Mouse (Mus musculus): ENCODE results near the gene Vps13d. TPM values are rescaled to one million over a fixed set of nuclear protein-coding genes. Genes with fewer than 3 reads are reported as not detected.

The Vps13d gene
- total RNA-seq, 2 experiments from 2014 or later, result 37.1 to 59.8 TPM

DNA sequence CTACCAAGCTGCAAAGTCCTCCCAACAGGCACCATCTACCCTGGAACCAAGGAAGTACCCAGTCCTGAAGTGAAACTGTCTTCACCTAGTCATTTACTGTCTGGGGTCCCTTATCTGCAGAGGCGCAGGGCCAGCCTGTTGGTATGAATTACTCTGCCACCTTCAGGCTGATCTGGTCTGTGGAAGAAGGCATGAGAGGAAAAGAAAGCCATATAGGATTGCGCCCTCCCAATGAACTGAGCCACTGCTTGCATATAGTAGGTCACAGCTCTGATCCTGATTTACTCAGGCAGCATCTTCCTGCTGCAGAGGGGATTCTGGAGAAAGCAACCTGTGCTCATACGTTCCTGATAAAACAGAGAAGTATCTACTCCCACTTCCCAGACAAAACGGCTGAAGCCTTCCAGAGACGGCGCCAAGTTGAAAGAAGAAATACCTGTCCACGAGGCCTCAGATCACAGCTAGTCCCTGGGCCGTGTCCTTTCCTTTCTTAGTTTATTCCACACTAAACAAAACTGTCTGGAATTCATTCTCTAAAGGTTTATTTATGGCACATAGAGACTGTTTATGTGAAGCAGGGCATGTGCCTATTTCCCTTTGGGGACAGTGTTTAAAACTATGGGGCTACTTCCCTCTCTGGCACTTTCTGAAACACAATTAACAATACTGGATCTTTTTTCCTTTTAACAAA is 144.1 kb downstream of the Vps13d start:
- peak; percentile 93 for ATAC-seq (replicated peaks; ENCODE audit: low FRiP score, low TSS enrichment, poor library complexity, severe bottlenecking)

DNA sequence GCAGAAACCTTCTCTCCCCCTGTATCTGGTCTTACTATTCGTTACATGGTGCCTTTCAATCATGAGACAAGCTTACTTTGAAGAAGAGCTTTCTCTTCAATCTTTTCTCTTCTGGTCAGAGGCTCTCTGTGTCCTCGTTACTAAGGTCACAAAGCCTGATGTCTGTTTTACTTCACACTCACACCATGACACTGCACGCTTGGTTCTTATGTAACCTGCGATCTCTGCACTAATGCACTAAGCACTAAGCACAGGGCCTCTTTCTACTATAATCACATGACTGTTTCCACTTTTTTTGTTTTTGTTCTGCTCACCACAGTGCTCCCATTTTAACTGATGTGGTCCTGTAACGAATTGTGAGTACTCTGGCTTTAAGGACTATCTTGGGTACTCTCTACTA is 146.8 kb downstream of the Vps13d start:
- no peak for ATAC-seq (replicated peaks; ENCODE audit: low FRiP score, low TSS enrichment, poor library complexity, severe bottlenecking)

DNA sequence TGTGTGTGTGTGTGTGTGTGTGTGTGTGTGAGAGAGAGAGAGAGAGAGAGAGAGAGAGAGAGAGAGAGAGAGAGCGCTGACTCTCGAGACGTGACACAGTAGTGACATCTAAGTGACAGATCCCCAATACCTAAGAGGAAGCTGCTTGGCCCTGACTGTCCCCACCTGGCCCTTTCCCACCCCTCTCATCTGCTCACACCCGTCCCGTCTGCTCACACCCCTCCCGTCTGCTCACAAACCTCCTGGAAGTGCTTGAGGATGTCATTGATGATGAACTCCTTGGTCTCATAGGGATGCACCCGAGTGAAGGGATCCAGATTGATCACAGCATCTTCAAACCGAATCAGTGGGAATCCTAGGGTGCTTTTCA is 148.8 kb downstream of the Vps13d start:
- ATAC-seq (replicated peaks; ENCODE audit: low FRiP score, low TSS enrichment, poor library complexity, severe bottlenecking), result no peak

DNA sequence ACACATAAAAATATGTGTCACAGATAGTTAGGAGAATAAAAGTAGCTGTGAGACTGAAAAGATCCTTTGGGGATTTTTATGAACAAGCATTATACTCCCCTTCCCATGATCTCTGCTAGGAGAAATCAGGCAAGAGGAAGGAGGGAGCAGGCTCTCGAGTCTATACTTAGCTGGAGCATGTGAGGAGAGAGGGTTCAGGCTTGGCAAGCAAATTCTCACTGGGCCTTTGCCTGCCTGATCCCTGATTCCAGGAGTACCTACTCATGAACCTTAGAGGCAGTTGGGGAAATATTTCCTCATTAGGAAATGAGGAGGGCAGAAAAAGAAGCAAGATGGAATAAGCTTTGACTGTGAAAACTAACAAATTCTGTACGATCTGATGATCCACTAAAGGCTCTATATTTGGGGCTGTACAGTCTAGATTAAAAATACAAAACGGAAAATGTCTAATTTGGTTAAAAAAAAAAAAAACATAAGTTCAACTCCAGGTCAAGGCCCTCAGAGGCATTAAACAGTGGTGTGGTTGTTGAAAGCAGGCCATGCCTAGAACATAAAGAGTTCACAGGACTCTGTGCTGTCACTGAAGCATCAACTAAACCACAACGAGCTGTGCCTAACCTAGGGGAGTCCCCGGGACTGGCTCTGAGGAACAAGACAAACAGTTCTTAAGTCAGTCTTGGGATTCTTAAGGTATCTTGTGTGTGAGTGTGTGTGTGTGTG is 149.3 kb downstream of the Vps13d start:
- ATAC-seq (replicated peaks; ENCODE audit: low FRiP score, low TSS enrichment, poor library complexity, severe bottlenecking), result no peak

DNA sequence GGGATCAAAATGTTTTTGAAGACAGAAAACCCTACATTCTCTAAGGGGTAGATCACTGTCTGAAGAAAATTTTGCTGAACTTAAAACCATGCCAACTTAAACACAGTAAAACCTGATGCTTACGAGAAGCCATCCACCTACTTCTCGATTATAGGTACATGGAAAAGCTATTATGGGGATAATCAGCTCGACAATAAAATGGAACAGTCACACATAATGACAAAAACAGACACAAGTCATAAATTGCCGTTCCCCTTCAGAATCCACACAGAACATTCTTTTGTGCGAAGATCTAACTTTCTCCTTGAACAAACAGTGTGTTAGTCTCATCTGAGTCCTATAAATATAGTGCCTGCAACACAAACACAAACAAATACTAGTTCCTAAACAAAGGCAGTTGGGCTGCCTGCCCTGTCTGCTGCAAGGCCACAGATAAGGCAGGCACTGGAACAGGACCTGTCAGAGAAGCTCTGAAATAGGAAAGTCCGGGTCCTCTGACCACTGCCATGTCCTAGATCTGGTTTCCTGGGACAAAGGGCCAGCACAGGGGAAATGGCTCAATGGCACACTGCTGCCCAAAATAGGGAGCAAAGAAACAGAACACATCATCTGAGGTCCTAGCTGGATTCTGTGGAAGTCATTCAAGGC is 153.5 kb downstream of the Vps13d start:
- peak; percentile 80 for ATAC-seq (replicated peaks; ENCODE audit: low FRiP score, low TSS enrichment, poor library complexity, severe bottlenecking)

DNA sequence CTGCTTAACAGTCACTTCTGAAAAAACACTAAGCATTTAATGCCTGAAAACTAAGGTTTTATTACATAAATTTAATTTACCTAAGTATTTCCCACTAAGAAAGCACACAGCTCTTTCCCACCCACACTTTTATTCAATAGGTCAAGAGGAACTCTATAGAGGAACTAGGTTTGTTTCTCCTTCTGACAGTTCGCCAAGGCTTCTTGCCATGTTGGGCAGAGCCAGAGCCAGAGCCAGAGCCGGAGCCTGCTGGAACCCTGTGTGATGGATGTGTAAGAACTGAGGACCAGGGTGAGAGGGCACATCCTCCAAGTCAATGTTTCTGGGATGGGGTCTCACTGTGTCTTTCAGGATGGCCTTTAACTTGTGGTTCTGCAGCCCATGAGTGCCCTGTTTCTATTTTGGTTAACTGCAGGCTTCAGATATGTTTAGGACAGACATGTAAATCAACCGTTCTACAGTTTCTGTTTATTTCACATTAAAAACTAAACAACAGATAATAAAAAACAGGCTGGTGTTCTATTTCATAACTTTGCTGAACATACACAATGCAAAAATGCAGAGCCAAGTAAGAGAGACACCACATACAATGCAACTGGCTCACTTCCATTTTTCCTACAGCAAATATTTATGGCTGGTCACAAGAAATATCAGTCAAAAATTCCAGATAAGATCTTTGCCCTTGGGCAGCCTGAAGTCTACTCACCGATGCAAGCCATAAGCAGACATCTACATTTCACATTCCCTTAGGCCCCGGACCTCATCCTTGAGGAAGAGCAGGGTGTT is 157.0 kb downstream of the Vps13d start:
- no peak for ATAC-seq (replicated peaks; ENCODE audit: low FRiP score, low TSS enrichment, poor library complexity, severe bottlenecking)

DNA sequence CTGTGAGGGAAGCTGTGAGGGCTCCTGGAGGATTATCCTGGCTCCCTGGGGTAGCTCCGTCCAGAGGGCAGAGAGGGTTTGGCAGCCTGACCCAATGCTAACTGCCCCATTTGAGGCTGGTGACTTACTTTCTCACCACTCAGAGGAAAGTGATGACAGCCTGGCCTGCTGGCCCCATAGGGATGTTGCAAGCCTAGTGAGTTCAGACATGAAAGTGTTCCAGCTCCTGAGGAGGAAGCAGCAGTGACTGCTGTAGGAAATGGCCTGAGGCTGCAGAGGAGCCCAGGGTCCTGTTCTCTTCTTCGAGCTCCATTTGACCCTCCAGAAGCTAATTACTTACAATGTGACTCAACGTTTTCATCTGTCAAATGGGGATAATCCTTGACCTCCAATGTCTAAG is 157.8 kb downstream of the Vps13d start:
- ATAC-seq (replicated peaks; ENCODE audit: low FRiP score, low TSS enrichment, poor library complexity, severe bottlenecking), result no peak

- ATAC-seq (replicated peaks; ENCODE audit: low FRiP score, low TSS enrichment, poor library complexity, severe bottlenecking), result peak; percentile 18; the same call in 1 of the 2 replicates
Observed at GRCm38 (mm10) chr4:145035450-145035849, 159.4 kb downstream of the Vps13d start.

GRCm38 (mm10) chr4:145034506-145035243 is 160.1 kb downstream of the Vps13d start:
- peak; percentile 68 for ATAC-seq (replicated peaks; ENCODE audit: low FRiP score, low TSS enrichment, poor library complexity, severe bottlenecking)

DNA sequence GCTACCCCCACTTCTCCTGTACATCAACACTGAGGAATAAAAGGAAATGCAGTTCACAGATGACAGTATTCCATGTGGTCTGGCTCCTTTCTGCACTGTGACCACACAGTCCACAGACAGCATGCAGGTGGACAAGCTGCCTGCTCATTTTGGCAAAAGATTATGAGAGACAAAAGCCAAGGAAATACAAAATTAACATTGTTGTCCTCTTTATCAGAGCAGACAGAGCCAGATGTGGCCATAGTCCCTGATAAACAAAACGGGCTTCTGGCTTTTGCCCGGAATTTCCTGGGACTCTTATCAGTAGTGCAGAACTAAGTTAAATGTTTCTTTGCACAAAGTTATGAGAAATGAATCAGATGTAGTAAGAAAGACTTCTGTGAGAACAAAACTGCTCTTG is 161.4 kb downstream of the Vps13d start:
- ATAC-seq (replicated peaks; ENCODE audit: low FRiP score, low TSS enrichment, poor library complexity, severe bottlenecking), result peak; percentile 59

DNA sequence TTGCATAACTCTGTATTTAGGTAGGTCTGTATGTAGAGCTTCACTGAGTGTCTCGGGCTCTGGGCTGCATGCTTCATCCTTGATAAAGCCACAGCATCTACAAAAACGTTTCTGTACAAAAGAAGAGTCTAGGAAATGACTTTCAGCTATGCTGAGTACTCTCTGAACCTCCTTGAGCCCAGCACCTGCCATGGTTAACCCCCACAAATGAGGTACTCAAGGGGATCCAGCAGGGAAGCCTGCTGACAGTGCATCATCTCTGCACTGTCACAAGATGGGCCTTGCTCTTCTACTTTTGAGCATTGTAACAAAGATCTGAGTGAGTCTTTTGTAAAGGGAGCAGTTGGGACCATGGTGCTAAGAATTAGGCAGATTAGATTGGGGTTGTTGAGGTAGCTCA is 162.2 kb downstream of the Vps13d start:
- no peak for ATAC-seq (replicated peaks; ENCODE audit: low FRiP score, low TSS enrichment, poor library complexity, severe bottlenecking)

GRCm38 (mm10) chr4:145031510-145031909 is 163.3 kb downstream of the Vps13d start:
- ATAC-seq (replicated peaks; ENCODE audit: low FRiP score, low TSS enrichment, poor library complexity, severe bottlenecking), result no peak

- ATAC-seq (replicated peaks; ENCODE audit: low FRiP score, low TSS enrichment, poor library complexity, severe bottlenecking), result peak; percentile 44
Observed at GRCm38 (mm10) chr4:145026449-145026851, 168.4 kb downstream of the Vps13d start.

DNA sequence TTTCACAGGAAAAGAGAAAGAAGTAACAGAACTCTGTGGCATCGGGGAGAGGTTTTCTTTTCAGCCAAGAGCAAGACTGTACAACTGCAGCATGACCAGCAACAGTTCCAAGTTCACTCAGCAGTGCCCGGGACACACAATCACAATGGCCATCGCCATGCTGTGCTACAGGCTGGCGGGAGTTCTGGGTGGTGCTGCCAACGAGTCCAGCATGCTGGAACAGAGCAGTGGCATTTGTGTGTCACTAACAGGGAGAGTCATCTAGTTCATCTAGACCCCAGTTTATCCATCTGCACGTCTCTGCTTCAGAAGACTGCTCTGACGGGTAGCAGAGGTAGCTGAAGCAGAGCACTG is 169.4 kb downstream of the Vps13d start:
- ATAC-seq (replicated peaks; ENCODE audit: low FRiP score, low TSS enrichment, poor library complexity, severe bottlenecking), result no peak

DNA sequence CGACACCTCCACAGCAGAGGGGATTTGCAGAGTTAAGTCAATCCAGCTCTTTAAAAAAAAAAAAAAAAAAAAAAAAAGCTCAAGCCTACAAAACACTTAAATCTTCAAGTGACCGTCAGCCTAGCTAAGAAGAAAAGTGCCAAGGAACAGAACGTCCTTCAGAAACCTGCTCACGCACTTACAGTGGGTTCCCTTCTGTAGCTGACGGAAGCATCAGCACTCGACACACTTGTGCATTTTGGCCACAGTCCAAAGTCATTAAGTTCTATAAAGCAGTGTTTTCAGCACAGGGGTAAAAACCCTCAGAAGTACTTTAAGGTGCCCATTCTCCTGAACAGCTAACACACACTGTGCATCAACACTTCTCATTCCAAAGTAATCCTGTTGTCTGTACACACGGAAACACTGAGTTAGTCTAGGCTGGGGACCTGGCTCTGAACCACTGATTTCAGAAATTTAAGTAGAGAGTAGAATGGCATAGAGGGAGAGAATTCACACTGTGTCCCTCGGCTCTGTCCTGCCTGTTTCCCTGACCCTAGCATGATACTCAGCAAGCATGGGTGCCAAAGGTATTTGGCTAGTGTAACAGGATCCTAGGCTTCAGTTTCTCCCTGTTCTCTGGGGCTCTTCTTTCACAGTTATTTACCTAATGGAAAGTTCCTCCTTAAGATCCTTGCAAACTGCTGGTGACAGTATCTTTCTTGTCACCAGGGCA is 170.0 kb downstream of the Vps13d start:
- no peak for ATAC-seq (replicated peaks; ENCODE audit: low FRiP score, low TSS enrichment, poor library complexity, severe bottlenecking)

DNA sequence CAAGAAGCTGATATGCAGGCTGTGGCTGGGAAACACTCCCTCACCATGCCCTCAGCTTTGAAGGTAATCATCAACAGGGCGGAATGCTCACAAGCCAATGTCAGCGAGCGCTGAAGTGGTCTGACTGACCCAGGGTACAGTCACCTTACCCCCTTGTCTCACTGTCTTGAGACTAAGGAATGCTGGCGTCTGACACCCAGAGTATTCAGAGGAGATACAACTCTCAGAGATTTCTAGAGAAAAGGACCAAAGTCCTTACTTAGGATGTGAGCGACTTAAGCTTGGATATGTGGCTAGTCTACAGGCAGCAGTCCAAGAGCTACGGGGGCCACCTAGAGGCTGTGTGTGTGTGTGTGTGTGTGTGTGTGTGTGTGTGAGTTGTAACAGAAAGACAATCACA is 170.9 kb downstream of the Vps13d start:
- no peak for ATAC-seq (replicated peaks; ENCODE audit: low FRiP score, low TSS enrichment, poor library complexity, severe bottlenecking)

DNA sequence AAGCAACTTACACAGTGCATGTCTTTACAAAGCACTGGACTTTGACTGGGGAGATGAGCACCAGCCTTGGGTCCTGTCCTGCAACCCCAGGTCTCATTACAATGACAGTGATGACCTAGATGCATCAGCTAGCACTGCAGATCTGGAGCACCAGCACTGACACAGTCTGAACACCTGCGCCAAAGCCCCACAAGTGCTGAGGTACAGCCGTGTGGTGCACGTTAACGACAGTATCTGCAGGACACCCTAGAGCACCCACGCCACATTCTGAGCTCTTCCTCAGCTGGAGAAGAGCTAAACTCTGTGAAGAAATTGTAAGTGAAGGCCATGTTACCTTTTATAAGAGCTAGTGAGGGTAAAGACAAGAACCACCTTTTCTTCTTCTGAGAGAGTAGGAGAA is 172.0 kb downstream of the Vps13d start:
- ATAC-seq (replicated peaks; ENCODE audit: low FRiP score, low TSS enrichment, poor library complexity, severe bottlenecking), result no peak

GRCm38 (mm10) chr4:145022211-145022610 is 172.6 kb downstream of the Vps13d start:
- ATAC-seq (replicated peaks; ENCODE audit: low FRiP score, low TSS enrichment, poor library complexity, severe bottlenecking), result no peak

- ATAC-seq (replicated peaks; ENCODE audit: low FRiP score, low TSS enrichment, poor library complexity, severe bottlenecking), result no peak
Observed at GRCm38 (mm10) chr4:145020383-145020782, 174.4 kb downstream of the Vps13d start.

Measured in megakaryocyte-erythroid progenitor cell, adult 5-6 weeks (primary cell).